Mouse (Mus musculus) ovary, postnatal 36 days (tissue): ENCODE data around the gene Eef1akmt2.

Experiments used
- DNase-seq: peaks from one replicate; pipeline ENCODE4 v3.0.0; 2022; ENCODE audit warnings: low spot score, mixed read lengths

The Eef1akmt2 gene

GRCm38 (mm10) chr7:132787022-132787421, 65.5 kb downstream of the Eef1akmt2 start:
- no peak for DNase-seq

GRCm38 (mm10) chr7:132786522-132786921, 66.0 kb downstream of the Eef1akmt2 start:
- no peak for DNase-seq

DNA sequence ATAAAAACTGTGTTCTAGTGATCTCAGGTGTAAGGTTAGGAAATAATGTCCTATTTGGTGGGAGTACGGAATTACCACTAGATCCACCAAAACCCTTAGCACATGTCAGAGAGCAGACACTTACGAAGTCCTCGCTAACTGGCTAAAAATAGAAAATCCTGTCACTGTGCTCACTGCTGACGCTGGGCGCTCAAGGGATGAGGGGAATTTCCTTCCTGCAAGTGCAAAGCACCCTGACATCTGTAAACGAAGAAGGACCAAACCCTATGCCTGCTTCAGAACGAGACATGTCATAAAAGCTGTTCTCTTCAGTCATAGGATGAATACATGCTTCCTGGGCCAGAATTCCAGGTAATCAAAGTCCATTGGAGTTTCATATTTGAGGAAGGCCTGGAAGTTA, 66.5 kb downstream of the Eef1akmt2 start:
- no peak for DNase-seq

- no peak for DNase-seq
Observed at GRCm38 (mm10) chr7:132784101-132784500, 68.4 kb downstream of the Eef1akmt2 start.

GRCm38 (mm10) chr7:132781850-132782249, 70.6 kb downstream of the Eef1akmt2 start:
- DNase-seq, result no peak

- DNase-seq, result no peak
Observed at GRCm38 (mm10) chr7:132781130-132781814, 71.2 kb downstream of the Eef1akmt2 start.

GRCm38 (mm10) chr7:132780611-132781010, 71.9 kb downstream of the Eef1akmt2 start:
- peak; percentile 47 for DNase-seq

- DNase-seq, result no peak
Observed at GRCm38 (mm10) chr7:132778630-132779029, 73.8 kb downstream of the Eef1akmt2 start.

DNA sequence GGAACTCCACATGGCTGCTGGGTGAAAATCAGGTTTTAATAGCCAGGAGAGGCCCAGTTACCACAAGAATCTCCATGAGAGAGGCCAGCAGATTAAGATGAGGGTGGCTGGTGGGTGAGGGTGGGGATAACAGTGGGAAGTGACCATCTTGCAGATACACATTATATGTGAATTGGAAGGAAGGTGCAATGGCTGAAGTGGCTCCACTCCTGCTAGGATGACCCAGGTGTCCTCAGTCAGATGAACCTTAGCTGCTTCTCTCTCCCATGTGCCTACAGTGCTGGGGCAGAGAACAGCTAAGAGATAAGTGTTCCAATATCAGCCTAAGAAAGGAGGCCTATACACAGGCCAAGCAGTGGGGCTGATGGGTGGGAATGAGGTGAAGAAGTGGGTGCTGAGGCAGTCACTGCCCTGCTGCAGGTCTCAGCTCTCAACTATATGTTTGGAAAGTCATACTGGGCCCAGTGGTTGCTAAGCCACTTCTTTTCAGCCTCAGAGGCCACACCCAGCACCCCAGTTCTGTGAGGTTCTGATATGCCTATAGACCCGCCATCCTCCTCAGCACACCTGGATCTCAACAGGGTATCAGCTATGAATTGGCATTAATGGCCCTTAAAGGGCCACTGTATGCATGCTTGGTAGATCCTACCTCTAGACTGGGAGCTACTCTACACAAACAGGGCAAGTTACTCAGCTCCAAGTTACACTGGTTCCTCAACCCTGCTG, 74.6 kb downstream of the Eef1akmt2 start:
- no peak for DNase-seq
